Mouse (Mus musculus) intestine, embryonic 15.5 days (tissue): ENCODE data around the gene Zfp472. TPM values are rescaled to one million over a fixed set of nuclear protein-coding genes. Genes with fewer than 3 reads are reported as not detected.

Experiments
- ATAC-seq: fragments of 200-750 bp; cut with Nextera tagmentation; 2 replicates; pipeline ENCODE4 v1.8.0; 2017; ENCODE audit warnings: moderate TSS enrichment, moderate library complexity
- H3K27ac ChIP-seq: fragments of 300-500 bp; sonication (generic); 2 replicates; pipeline ENCODE4 v1.5.1; 2015; ENCODE audit warnings: mild to moderate bottlenecking, inconsistent platforms
- H3K27me3 ChIP-seq: fragments of 300-500 bp; sonication (generic); replicated peaks from 2 replicates; pipeline ENCODE4 v1.6.1; 2015; ENCODE audit warnings: inconsistent platforms
- H3K36me3 ChIP-seq: fragments of 300-500 bp; sonication (generic); 2 replicates; pipeline ENCODE4 v1.6.1; 2015; ENCODE audit warnings: inconsistent platforms
- H3K4me1 ChIP-seq: fragments of 300-500 bp; sonication (generic); replicated peaks from 2 replicates; pipeline ENCODE4 v1.6.1; 2015; ENCODE audit warnings: inconsistent platforms
- H3K4me2 ChIP-seq: fragments of 300-500 bp; sonication (generic); replicated peaks from 2 replicates; pipeline ENCODE4 v1.6.1; 2015; ENCODE audit warnings: mild to moderate bottlenecking, inconsistent platforms
- H3K4me3 ChIP-seq: fragments of 300-500 bp; sonication (generic); replicated peaks from 2 replicates; pipeline ENCODE4 v1.5.1; 2015; ENCODE audit warnings: inconsistent platforms
- H3K9ac ChIP-seq: fragments of 300-500 bp; sonication (generic); 2 replicates; pipeline ENCODE4 v1.6.1; 2015; ENCODE audit warnings: inconsistent platforms
- H3K9me3 ChIP-seq: fragments of 300-500 bp; sonication (generic); 2 replicates; pipeline ENCODE4 v1.6.1; 2016; ENCODE audit warnings: inconsistent platforms
- WGBS: fragments of 180-500 bp; shearing (Covaris S2); methylation state at CpG from one replicate; pipeline ENCODE4 v1.1.7; 2015; 5-methylcytosine and 5-hydroxymethylcytosine counted together
- polyA plus RNA-seq: library from polyadenylated mRNA; unstranded; fragments of >200 nt; fragmentation: Nextera tagmentation; extraction: Ambion mirVana; gene quantifications from 2 replicates; pipeline ENCODE4 v1.2.1, GENCODE M21; 2015

The Zfp472 gene
- 10.0 and 10.7 TPM in 2 replicates for polyA plus RNA-seq

GRCm38 (mm10) chr17:32965623-32966290 is at the start of gene Zfp472:
TSS of gene Zfp472 (plus strand) at chr17:32965814.
- no peaks in the 10 kb centered on the region for H3K36me3 ChIP-seq
- peak; percentile 99 for ATAC-seq
- H3K4me2 ChIP-seq, result peak within 1 kb of the TSS; percentile 77
- peak within 1 kb of the TSS; percentile 74 for H3K9ac ChIP-seq
- peak within 1 kb of the TSS; percentile 94 for H3K27ac ChIP-seq
- peak within 1 kb of the TSS; percentile 78 for H3K4me3 ChIP-seq
- no peaks in the 10 kb centered on the region for H3K27me3 ChIP-seq
- no peaks in the 10 kb centered on the region for H3K9me3 ChIP-seq
- under 1% methylated on average over 33 of the region's 33 CpGs for WGBS
- peaks cover 10% of the 10 kb centered on the region for H3K4me1 ChIP-seq

GRCm38 (mm10) chr17:32916075-32916474 is 49.5 kb upstream of the Zfp472 start:
- Histone ChIP-seq H3K4me2 (0 out of 2 replicates have a peak overlapping the region, but pooled peaks have one; percentile 5), H3K9me3 (no peaks in the 10 kb centered on the region), H3K9ac (no peak overlapping the region), H3K36me3 (no peaks in the 10 kb centered on the region), H3K27me3 (no peaks in the 10 kb centered on the region), H3K4me3 (no peak overlapping the region), H3K27ac (peak overlapping the region; percentile 78), H3K4me1 (peaks cover 4% of the 10 kb centered on the region; the same call in 1 of the 2 replicates)
- peak; percentile 96 for ATAC-seq
- 68% methylated on average over 1 of the region's 1 CpGs for WGBS

- ATAC-seq, result no peak
- Histone ChIP-seq H3K36me3 (no peaks in the 10 kb centered on the region), H3K4me1 (peaks cover 4% of the 10 kb centered on the region; the same call in 1 of the 2 replicates), H3K27me3 (no peaks in the 10 kb centered on the region), H3K27ac (peak within 1 kb of the TSS; percentile 42), H3K9ac (no peak within 1 kb of the TSS), H3K4me2 (0 out of 2 replicates have a peak within 1 kb of the TSS, but pooled peaks have one; percentile 5), H3K9me3 (no peaks in the 10 kb centered on the region), H3K4me3 (no peak within 1 kb of the TSS)
- 65% methylated on average over 2 of the region's 2 CpGs for WGBS
Measured at GRCm38 (mm10) chr17:32917131-32917530, 48.5 kb upstream of the Zfp472 start, which contains the start of gene Cyp4f14. TSS of gene Cyp4f14 (minus strand) at chr17:32917342.

- H3K27ac ChIP-seq, result peak overlapping the region; percentile 79
- 38% methylated on average over 2 of the region's 2 CpGs for WGBS
Measured at GRCm38 (mm10) chr17:32919123-32919522, 46.5 kb upstream of the Zfp472 start.

GRCm38 (mm10) chr17:32923681-32924080 is 41.9 kb upstream of the Zfp472 start:
- Histone ChIP-seq H3K36me3 (no peaks in the 10 kb centered on the region), H3K27me3 (no peaks in the 10 kb centered on the region), H3K4me1 (peaks cover 6% of the 10 kb centered on the region; the same call in 1 of the 2 replicates), H3K4me2 (no peak overlapping the region), H3K9ac (no peak overlapping the region), H3K4me3 (no peak overlapping the region), H3K27ac (no peak overlapping the region), H3K9me3 (no peaks in the 10 kb centered on the region)
- 89% methylated on average over 1 of the region's 1 CpGs for WGBS
- ATAC-seq, result no peak

More at GRCm38 (mm10) chr17:32919123-32919522, 46.5 kb upstream of the Zfp472 start:
- H3K4me1 ChIP-seq, result peaks cover 4% of the 10 kb centered on the region; the same call in 1 of the 2 replicates
- no peaks in the 10 kb centered on the region for H3K27me3 ChIP-seq
- no peak overlapping the region for H3K9ac ChIP-seq
- peak; percentile 81 for ATAC-seq
- H3K36me3 ChIP-seq, result no peaks in the 10 kb centered on the region
- H3K4me2 ChIP-seq, result peak overlapping the region; percentile 7; the same call in 1 of the 2 replicates
- no peaks in the 10 kb centered on the region for H3K9me3 ChIP-seq
- H3K4me3 ChIP-seq, result no peak overlapping the region

GRCm38 (mm10) chr17:32924658-32925312 is 40.8 kb upstream of the Zfp472 start:
- Histone ChIP-seq H3K4me1 (peaks cover 6% of the 10 kb centered on the region; the same call in 1 of the 2 replicates), H3K9ac (peak overlapping the region; percentile 60), H3K27me3 (no peaks in the 10 kb centered on the region), H3K4me3 (peak overlapping the region; percentile 49), H3K9me3 (no peaks in the 10 kb centered on the region), H3K27ac (peak overlapping the region; percentile 79), H3K4me2 (peak overlapping the region; percentile 86), H3K36me3 (no peaks in the 10 kb centered on the region)
- ATAC-seq, result peak; percentile 90
- 12% methylated on average over 32 of the region's 32 CpGs for WGBS

- WGBS, result 64% methylated on average over 5 of the region's 5 CpGs
- H3K4me1 ChIP-seq, result peaks cover 6% of the 10 kb centered on the region; the same call in 1 of the 2 replicates
- H3K4me3 ChIP-seq, result no peak overlapping the region
- no peaks in the 10 kb centered on the region for H3K36me3 ChIP-seq
- ATAC-seq, result peak; percentile 80
- no peaks in the 10 kb centered on the region for H3K9me3 ChIP-seq
- no peaks in the 10 kb centered on the region for H3K27me3 ChIP-seq
- H3K27ac ChIP-seq, result peak overlapping the region; percentile 54
- H3K9ac ChIP-seq, result no peak overlapping the region
- H3K4me2 ChIP-seq, result no peak overlapping the region
Measured at GRCm38 (mm10) chr17:32927803-32928202, 37.8 kb upstream of the Zfp472 start.

GRCm38 (mm10) chr17:32939831-32940230 is 25.8 kb upstream of the Zfp472 start:
- no peaks in the 10 kb centered on the region for H3K27me3 ChIP-seq
- no peak overlapping the region for H3K27ac ChIP-seq
- no peaks in the 10 kb centered on the region for H3K36me3 ChIP-seq
- 85% methylated on average over 4 of the region's 4 CpGs for WGBS
- H3K4me3 ChIP-seq, result no peak overlapping the region
- no peak overlapping the region for H3K9ac ChIP-seq
- H3K4me1 ChIP-seq, result no peaks in the 10 kb centered on the region
- ATAC-seq, result no peak
- H3K4me2 ChIP-seq, result no peak overlapping the region
- H3K9me3 ChIP-seq, result no peaks in the 10 kb centered on the region

- Histone ChIP-seq H3K4me2 (no peak overlapping the region), H3K9ac (no peak overlapping the region), H3K27me3 (no peaks in the 10 kb centered on the region), H3K36me3 (no peaks in the 10 kb centered on the region), H3K9me3 (no peaks in the 10 kb centered on the region), H3K27ac (no peak overlapping the region), H3K4me1 (peaks cover 16% of the 10 kb centered on the region), H3K4me3 (no peak overlapping the region)
- WGBS, result 94% methylated on average over 3 of the region's 3 CpGs
- no peak for ATAC-seq
Measured at GRCm38 (mm10) chr17:32943661-32944060, 22.0 kb upstream of the Zfp472 start.

- Histone ChIP-seq H3K27me3 (no peaks in the 10 kb centered on the region), H3K27ac (no peak overlapping the region), H3K4me3 (no peak overlapping the region), H3K9ac (no peak overlapping the region), H3K4me1 (peaks cover 16% of the 10 kb centered on the region), H3K4me2 (no peak overlapping the region), H3K9me3 (no peaks in the 10 kb centered on the region), H3K36me3 (no peaks in the 10 kb centered on the region)
- no peak for ATAC-seq
- WGBS, result 71% methylated on average over 3 of the region's 3 CpGs
Measured at GRCm38 (mm10) chr17:32944402-32945035, 21.1 kb upstream of the Zfp472 start.

- peak overlapping the region; percentile 61 for H3K4me3 ChIP-seq
- peak overlapping the region; percentile 65 for H3K9ac ChIP-seq
- H3K4me1 ChIP-seq, result peaks cover 16% of the 10 kb centered on the region
- ATAC-seq, result no peak
- WGBS, result 48% methylated on average over 9 of the region's 9 CpGs
- H3K4me2 ChIP-seq, result peak overlapping the region; percentile 90
- H3K27me3 ChIP-seq, result no peaks in the 10 kb centered on the region
- H3K36me3 ChIP-seq, result no peaks in the 10 kb centered on the region
- H3K9me3 ChIP-seq, result no peaks in the 10 kb centered on the region
- H3K27ac ChIP-seq, result peak overlapping the region; percentile 86
Measured at GRCm38 (mm10) chr17:32946716-32947115, 18.9 kb upstream of the Zfp472 start.
